Mouse (Mus musculus) gastrocnemius, adult 18-20 months (tissue): ENCODE measurements around the gene Gal3st4. TPM values are rescaled to one million over a fixed set of nuclear protein-coding genes. Genes with fewer than 3 reads are reported as not detected.
A peak's percentile ranks its signal among the peaks of the same experiment; 100 is the strongest.

Experiments used
- DNase-seq: peaks from one replicate; pipeline ENCODE4 v3.0.0; 2021; ENCODE audit warnings: low spot score
- long read RNA-seq, 2 experiments: library from polyadenylated mRNA; stranded (forward); transcript quantifications; one replicate each; pipeline ENCODE4 v2.0.0; 2021
- total RNA-seq, 2 experiments: library from RNA; stranded (reverse); gene quantifications; 2 replicates each; pipeline ENCODE4 v1.2.3; 2021

Gene Gal3st4
- under 1 TPM in 1 of 2 experiments, not detected in 1; 0.14 TPM for total RNA-seq
- long read RNA-seq, experiment 1 = 0 reads
- long read RNA-seq, experiment 2 = 0 reads

DNA sequence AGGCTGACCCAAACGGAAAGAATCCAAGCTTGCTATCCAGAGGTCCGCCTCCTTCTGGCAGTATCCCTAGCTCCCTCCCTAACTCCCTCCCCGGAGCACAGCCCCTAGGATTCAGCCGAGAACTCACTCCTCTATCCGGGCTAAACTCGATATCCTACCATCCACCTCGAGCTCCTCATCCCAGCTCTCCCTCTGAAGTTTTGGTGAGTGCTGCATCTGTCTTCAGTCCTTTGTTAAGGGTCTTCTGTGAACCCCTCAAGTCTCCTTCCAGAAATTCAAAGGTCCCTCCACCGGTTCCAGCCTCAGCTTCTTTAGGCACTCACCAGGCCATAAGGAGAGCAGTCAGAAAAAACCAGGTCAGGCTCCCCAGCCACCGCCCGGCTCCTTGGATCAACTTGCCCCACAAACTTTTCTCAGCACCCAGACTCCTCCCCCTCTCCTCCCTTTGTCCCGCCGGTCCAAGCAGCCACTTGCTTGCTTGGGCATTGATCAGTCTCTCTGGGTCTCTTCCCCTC lies at the start of gene Gal3st4:
Gene Gal3st4, minus strand, starts transcription at position 432 of the 515 bp plus-strand sequence.
- peak; percentile 46 for DNase-seq

DNA sequence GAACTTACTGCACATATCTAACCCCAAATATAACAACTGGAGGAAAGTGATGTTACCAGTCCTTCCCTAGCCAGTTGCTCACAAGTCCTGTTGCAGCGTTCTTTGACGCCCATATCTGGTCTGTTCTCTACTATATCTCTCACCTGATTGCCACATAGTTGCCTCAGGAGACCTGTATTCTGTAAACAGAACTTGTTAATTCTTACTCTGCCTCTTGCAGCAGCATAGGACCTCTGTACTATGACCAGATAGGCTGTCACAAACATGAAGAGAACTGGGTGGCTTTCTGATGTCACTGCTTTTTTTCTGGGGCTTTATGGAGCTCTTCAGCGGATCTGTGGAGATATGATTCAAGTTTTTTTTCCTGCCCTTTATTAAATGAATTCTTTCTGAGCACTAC lies 40.2 kb upstream of the Gal3st4 start:
- DNase-seq = no peak

DNA sequence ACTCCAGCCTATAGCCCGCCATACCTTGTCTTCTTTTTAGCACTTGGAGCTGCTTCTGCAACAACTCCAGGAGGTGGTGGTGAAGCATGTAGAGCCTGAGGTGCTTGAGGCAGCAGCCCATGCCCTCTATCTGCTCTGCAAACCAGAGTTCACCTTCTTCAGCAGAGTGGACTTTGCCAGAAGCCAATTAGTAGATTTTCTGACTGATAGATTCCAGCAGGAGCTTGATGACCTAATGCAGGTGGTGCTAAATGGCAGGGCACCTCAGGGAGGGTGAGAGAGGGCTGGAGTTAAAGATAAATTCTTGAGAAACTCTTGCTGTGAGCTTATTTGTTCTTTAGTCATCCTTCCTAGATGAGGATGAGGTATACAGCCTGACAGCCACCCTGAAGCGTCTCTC lies 27.0 kb upstream of the Gal3st4 start:
- DNase-seq = no peak

DNA sequence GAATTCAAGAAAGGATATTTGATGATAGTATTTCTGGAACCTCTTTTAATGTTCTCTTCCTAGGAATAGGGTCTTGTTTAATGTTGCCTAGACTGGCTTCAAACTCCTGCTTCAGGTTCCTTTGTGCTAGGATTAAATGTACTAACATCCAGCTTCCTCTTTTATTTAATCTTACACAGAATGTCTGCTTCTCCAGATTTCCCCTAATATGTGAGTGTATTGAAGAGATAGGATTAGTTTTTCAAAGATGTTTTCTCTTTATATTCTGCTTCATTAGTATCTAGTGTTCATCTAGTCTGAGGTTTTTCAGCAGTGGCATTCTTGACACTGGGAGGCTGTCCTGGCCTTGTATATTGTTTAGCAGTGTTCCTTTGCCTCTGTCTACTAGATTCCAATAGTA lies 21.5 kb upstream of the Gal3st4 start:
- DNase-seq = no peak

DNA sequence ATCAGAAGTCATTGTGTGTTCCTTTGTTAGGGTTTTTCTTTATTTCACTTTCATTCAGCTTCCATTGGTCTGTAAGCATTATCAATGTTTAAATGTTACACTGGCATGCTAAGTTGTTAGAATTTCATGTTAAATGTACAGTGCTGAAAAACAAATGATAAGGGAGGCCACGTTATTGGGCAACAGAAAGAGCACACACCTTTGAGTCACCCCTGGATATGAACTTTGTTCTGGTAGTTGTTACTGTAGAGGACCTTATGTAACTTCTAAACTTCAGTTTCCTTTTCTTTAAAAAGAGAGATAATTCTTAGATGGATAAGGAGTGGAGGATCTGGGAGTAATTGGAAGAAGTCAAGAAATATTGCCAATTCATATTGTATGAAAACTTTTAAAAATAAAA lies 19.0 kb upstream of the Gal3st4 start:
- DNase-seq = no peak

DNA sequence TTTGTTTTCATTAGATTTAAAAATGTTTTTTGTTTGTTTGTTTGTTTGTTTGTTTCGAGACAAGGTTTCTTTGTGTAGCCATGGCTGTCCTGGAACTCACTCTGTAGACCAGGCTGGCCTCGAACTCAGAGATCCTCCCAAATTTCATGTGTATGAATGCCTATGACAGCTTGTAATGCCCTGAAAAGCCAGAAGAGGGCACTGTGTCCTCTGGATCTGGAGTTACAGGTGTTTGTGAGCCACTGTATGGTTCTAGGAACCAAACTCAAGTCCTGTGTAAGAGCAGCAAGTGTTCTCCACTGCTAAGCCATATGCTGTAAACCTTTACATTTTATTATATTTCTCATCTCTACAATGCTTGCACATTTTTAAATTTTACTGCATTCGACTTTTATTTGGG lies 15.2 kb upstream of the Gal3st4 start:
- DNase-seq = no peak

DNA sequence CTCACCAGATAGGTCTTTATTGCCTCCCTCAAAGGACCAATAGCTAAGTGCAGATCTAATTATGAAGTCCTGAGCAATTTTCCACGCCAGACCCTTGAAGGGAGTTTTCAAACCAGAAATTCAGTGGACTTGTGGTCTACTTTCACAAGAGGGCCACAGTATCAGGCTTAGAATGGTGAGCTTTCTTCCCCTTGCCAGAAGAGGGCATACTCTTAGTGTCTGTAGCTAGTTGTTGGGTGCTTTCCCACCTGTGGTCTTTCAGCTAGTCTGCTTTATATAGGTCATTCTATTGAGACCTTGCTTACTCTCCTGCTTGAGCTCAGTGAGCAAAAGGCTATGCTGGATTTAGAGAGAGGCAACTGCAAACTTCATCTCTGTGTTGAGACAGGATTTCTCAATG lies 10.9 kb upstream of the Gal3st4 start:
- DNase-seq = no peak

DNA sequence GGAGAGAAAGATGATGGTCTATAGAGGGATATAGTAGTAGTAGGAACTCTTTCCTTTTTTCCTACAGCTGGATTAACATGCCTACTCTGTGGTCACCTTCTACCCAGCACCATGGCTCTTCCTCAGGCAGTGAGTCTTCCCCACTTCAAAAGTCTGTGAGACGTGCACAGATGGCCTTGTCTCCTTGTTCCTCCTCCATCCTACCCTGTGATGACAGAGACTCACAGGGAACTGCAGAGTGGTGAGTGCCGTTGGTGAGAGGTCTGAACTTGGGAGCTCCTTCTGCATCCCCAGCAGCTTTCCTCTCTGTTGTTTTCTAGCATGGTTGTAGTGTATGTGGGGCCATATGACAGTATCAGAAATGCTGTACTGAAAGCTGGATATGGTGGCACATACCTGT lies 9.2 kb upstream of the Gal3st4 start:
- no peak for DNase-seq

DNA sequence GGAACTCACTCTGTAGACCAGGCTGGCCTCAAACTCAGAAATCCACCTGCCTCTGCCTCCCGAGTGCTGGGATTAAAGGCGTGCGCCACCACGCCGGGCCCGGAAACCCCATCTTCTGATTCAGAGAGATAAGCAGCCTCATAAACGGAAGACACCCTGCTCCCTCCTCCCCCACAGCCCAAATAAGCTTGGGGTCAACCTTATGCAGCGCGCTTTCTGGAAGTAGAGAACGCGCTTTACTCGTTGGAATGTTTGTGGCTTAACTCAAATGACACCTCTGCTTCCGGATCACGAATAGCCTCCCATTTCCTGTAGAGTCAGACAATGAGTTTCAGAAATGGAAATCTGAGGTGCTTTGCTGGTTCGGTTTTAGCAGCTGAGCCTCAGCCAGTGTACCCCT lies 8.2 kb upstream of the Gal3st4 start:
- no peak for DNase-seq

DNA sequence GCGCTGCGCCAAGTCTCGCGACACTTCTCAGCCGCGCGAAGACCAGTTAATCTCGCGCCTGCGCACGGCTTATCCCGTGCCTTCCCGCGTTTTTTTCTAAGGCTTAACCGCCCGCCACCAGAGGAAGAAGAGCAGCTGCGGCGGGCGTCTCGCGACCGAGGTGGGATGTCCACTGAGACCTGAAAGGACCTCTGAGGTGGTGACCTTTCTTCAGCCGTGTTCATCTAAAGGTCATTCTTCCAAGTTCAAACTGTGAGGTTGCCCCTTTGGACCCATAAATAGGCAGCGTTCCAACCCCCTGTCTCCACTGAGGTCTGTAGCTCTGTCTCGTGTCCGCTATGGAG lies 7.8 kb upstream of the Gal3st4 start:
- DNase-seq = no peak

DNA sequence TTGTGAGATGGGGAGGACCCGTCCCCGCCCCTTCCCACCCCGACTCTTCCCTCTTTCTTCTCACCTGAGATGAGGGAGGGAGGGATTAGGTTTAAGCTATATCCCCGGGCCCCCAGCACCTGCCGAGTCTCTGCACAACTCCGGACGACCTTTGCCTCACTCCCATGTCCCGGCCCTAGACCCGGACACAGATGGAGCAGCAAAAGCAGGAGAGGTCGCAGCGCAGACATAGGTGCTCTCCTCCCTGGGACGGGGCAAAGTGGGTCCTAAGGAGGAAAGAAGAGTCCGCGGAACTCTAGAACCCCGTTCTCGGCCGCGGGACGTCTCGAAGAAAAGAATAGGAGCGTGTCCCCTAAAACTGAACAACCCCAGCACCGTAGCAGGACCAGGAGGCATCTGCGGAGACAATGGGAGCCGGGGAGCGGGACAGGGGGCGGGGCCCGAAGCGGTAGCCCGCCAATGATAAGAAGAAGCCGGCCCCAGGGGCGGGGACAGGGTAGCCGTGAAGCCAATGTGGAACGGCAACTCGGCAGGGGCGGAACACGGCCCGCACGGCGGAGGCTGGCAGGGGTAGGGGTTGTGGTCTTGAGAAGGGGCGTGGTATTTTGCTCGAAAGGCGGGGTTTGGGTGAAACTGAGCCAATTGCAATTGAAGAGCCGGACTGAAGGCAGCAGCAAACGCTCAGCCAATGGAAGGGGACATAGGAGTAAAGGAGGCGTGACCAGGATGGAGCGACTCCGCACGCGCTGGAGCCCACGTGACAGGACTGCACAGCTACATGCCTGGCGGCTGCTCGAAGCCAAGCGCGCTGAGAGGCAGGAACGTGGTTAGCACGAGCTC lies 7.2 kb upstream of the Gal3st4 start, which contains the start of the genes Gm43720, Gpc2 and Stag3:
Gene Gm43720, minus strand, starts transcription at position 374 of the 840 bp plus-strand sequence.
Gene Gpc2, minus strand, starts transcription at position 421 of the 840 bp plus-strand sequence.
Gene Stag3, plus strand, starts transcription at position 656 of the 840 bp plus-strand sequence.
- DNase-seq = peak; percentile 63

DNA sequence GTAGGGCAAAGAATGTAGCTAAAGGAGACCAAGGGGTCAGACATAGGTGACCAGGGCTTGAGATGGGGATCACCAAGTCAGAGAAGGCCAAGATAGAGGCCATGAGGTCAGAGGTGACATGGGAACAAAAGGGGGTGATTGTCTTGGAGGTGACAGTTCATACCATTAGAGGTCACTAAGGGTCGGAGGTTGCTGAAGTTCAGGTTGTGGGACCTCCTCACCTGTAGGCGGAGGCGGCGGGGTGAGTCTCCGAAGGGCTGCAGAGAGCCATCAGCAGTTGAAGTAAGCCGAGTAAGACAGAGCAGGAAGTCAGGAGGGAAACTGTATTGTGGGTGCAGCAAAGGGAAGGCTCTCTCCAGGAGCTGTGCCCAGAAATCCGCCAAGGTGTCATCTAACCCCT lies 5.4 kb upstream of the Gal3st4 start:
- DNase-seq = no peak

DNA sequence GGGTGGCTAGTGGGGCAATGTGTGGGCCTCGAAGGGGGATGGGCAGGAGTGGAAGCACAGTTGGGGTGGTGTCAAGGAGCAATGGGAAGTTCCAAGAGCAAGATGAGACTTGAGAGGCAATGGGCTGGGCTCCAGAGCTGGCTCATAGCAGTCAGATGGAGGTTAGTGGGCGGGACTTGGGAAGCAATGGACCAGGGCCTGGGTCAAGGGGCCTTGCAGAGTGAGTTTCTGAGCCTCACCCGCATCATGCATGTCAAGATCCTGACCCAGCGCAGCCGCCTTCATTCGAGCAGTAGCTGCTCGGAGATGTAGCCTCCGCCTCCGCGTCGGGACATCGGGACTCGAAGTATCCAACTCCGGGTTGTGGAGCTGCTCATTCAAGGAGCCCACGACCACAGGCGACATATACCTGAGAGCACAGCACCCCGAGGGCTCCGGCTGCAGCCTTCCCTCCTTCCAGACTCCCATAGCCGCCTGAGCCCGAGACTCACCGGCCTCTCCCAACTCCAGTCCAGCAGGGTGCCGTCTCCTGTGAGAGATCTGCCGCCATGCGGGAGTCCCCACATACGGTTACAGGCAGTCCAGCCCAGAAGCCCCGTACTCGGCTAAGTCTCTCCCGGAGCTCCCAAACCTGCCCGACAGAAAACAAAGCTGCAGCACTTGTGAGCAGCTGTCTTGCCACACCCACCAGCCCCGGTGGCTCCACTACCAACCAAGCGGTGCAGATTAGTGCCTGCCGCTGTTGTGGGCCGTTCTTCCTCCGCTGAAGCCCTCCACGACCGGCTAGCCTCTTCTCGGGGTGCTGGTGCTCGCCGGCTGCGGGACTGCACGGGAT lies 2.8 kb upstream of the Gal3st4 start:
- DNase-seq = no peak

DNA sequence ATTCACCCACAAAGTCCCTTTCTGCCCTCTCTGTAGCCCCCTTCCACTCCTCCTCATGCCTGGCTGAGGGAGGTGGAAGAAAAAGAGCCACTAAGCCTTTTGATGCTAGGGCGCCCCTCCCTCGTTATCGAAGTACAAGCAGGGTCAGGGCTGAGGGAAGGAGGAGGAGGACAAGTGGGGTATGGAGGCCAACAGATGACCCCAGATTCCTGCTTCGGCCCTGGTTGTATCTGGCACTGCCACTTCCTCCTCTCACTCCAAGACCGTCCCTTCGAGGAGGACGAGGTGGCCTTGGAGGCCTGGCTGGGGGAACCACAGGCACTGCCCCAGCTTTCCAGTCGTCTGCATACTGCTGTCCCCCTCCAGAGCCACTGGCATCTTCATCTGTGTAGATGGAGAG lies 1.5 kb upstream of the Gal3st4 start:
- no peak for DNase-seq

DNA sequence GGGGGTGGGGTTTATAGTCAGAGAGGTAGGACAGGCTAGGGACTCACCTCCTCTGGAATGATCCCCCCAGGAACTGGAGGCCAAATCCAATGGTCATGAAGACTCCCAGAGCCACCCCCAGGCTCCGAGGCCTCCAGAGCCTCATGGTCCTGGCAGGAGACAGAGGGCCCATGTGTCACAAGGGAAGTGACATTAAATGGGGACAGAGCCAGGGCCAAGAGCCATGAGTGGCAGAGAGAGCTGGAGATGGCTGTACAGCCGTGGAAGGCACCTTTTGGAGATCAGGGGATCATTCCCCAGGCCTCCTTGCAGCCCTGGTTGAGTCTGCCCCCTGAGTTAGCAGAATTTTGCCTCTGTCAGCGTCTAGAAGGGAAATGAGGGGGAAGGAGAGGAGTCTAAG lies 1.4 kb downstream of the Gal3st4 start:
- DNase-seq = no peak

DNA sequence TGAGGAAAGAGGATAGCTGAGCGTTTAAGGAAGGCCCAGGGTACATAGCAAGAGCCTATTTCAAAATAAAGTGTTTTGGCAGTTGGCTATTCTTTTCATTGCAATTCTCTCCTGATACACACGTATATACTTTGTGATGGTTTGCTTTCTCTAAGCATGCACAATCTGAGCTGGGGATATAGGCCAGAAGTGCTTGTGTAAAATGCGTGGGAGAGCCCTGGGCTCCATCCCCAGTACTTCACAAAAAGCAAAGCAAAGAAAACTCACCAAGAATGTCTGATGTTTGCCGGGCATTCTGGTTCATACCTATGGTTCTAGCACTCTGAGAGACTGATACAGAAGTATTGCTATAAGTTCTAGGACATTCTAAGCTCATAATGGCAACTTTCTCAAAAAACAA lies 3.7 kb downstream of the Gal3st4 start:
- no peak for DNase-seq

DNA sequence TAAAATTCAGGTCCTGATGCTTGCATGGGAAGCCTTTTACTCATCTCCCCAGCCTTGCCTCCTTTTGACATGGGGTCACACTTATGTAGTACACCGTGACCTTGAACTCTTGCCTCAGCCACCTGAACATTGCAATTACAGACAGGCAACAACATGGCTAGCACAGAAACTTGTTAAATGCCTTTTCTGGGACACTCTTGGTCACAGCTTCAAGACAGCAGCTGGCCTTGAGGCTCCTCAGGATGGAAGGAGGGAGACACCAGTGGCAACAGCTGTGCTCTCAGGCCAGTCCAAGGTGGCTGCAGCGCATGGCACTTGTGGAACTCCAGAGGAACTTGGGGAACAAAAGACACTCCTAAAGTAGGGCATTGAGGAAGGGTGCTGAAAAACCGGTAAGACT lies 5.5 kb downstream of the Gal3st4 start:
- DNase-seq = no peak

DNA sequence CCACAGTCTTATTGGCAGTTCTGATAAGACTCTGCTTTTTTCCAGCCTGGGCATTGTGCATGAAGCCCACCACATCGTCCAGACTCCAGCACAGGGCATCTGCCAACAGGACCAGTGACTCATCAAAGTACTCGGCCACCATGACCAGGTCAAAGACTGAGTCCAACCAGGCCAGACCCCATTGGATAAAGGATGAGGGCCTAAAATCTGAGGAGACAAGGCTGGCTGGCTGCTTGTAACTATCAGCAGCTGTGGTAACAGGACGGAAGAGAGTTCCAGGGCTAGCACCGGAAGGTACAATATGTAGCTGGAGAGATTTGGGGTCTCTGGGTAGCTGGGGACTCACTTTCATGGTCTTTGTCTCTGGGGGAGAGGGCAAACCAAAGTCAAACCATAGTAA lies 6.9 kb downstream of the Gal3st4 start:
- no peak for DNase-seq

DNA sequence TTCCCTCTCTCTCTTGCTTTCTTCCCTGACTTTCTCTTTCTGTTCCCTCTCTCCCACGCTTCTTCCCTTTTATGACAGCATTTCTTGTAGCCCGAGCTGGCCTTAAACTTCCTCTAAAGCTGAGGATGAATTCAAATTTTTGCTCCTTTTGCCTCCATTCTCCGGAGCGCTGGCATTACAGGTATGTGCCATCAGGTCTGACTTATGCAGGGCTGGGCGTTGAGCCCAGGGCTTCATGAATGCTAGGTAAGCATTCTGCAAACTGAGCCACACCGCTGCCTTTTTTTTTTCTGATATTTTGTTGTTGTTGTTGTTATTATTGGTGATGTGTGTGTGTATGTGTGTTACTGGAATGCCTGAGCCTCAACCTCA lies 8.4 kb downstream of the Gal3st4 start:
- DNase-seq = no peak

DNA sequence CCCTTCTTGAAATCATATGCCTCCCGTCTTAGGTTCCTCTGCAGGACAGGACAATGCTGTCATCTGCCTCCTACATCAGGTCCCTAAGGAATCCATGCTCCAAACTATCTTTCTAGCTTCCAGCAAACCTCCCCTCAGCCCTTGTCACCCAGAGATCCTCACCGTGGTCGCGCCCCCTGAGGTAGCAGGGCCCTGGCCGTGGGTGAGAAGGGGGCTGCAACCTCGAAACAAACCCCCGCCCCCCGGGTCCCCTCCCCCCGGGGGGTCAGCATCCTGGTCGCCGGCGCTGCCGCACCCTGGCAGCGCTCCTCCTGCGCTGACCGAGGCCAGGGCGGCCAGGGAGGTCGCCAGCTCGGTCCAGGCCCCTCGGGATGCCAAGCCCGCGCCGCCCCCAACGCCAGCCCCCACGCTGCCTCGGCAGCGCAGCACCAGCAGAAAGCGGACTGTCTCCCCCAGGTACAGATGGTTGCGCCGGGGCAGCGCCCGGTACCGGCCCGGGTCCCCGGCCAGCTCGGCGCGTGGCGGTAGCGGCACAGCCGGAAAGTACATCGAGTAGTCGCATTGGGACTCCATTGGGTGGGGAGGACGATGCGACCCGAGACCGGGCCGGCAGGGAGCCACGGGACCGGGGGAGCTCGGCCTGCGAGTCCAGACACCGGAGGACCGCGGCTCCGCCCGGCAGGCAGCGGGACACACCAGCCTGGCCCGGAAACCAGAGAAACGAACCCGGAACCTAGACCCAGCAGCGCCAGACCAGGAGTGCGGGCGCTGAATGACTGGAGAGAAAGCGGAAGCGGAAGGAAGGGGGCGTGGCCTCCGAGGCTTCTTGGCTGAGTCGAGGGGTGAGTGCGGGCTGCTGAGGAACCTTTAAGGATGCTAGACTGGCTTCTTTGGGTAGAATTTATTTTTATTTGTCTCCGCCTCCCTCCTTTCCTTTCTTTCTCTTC lies 9.1 kb downstream of the Gal3st4 start, which contains the start of gene BC037034:
Gene BC037034, minus strand, starts transcription at position 774 of the 947 bp plus-strand sequence.
- DNase-seq = peak; percentile 90
